Mouse (Mus musculus): Measurements from ENCODE around the gene Il22ra2.

DNA sequence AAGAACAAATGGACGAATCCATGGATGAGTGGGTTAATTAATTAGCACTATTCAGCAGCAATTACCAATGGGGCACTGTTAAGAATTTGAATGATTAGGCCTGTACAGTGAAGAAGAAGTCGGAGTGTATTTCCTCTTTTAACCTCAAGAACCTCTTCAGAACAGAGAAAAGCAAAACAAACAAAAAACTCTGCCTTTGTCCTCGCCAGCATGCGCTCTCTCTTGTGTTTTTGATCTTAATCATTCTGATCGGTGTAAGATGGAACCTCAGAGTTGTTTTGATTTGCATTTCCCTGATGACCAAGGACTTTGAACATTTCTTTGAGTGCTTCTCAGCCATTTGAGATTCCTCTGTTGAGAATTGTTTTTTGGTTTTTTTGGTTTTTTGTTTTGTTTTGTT, 2.1 kb upstream of the Il22ra2 start:
- TF ChIP-seq POLR2A (IDR thresholded peaks at IDR 0.05; ENCODE audit: control insufficient read depth in 1 of 2, insufficient read depth in 1 of 2, low read depth in 1 of 2, low read length in 2 of 2, poor library complexity in 1 of 2) = no peak
- no peak for TF ChIP-seq CTCF (IDR thresholded peaks at IDR 0.05 in 2 of 3, conservative IDR thresholded peaks at IDR 0.05 in 1 of 3; ENCODE audit: control insufficient read depth in 1 of 3, insufficient read depth in 1 of 3, low read depth in 2 of 3, low read length in 3 of 3, poor library complexity in 1 of 3, severe bottlenecking in 1 of 3)
- TF ChIP-seq NRF1 (IDR thresholded peaks at IDR 0.05; ENCODE audit: insufficient read depth, low read depth, low read length, poor library complexity, severe bottlenecking) = no peak
- TF ChIP-seq TCF12 (IDR thresholded peaks at IDR 0.05; ENCODE audit: low read depth, low read length) = no peak

All from MEL (cell line).